Mouse (Mus musculus): ENCODE data around the gene Celf5. TPM values are rescaled to one million over a fixed set of nuclear protein-coding genes. Genes with fewer than 3 reads are reported as not detected.

Gene Celf5
- polyA plus RNA-seq, 1 experiment from 2014 or later: 1.4 TPM

- Histone ChIP-seq H3K4me2 (ENCODE audit: low read depth, low read length) (no peak overlapping the region), H3K4me1 (ENCODE audit: control insufficient read depth, insufficient read depth, low read length) (peaks cover 78% of the 10 kb centered on the region), H3K9me3 (ENCODE audit: control insufficient read depth, low read length) (no peaks in the 10 kb centered on the region), H3K4me3 (ENCODE audit: low read length) (no peak overlapping the region), H3K36me3 (ENCODE audit: control insufficient read depth, insufficient read depth, low read length) (peaks cover 14% of the 10 kb centered on the region), H3K27me3 (replicated peaks; ENCODE audit: control insufficient read depth, insufficient read depth, low read length) (peaks cover 4% of the 10 kb centered on the region; the same call in 1 of the 2 replicates), H3K9ac (ENCODE audit: low read depth, low read length) (no peak overlapping the region), H3K27ac (ENCODE audit: low read length) (peak overlapping the region; percentile 57)
- WGBS: 39% methylated on average over 8 of the region's 8 CpGs
- no peak for ATAC-seq
Measured at GRCm38 (mm10) chr10:81409330-81409729, 73.2 kb downstream of the Celf5 start.

Small RNA genes lying within 50 kb of the gene (microRNA-seq; reads per million reads assigned to microRNA genes)
- gene Gm25595: not detected
- gene Mir1191b: 0.68 reads per million

Other genes with a start within 250 kb of the Celf5 start
- 7.1 and 8.0 TPM in 2 replicates for gene Zfr2, start 249.6 kb downstream of the Celf5 start, polyA plus RNA-seq (2015; fragmentation: Nextera tagmentation; extraction: Ambion mirVana)
- 2.0 and 2.3 TPM in 2 replicates for gene Matk, start 229.8 kb downstream of the Celf5 start, polyA plus RNA-seq (2015; fragmentation: Nextera tagmentation; extraction: Ambion mirVana)
- gene Mrpl54, start 215.8 kb downstream of the Celf5 start, polyA plus RNA-seq (2015; fragmentation: Nextera tagmentation; extraction: Ambion mirVana): 240 and 249 TPM in 2 replicates
- 72.2 and 83.1 TPM in 2 replicates for gene Apba3, start 215.7 kb downstream of the Celf5 start, polyA plus RNA-seq (2015; fragmentation: Nextera tagmentation; extraction: Ambion mirVana)
- gene Tjp3, start 191.1 kb downstream of the Celf5 start, polyA plus RNA-seq (2015; fragmentation: Nextera tagmentation; extraction: Ambion mirVana): 53.2 and 56.6 TPM in 2 replicates
- gene Pip5k1c, start 189.7 kb downstream of the Celf5 start, polyA plus RNA-seq (2015; fragmentation: Nextera tagmentation; extraction: Ambion mirVana): 35.4 and 40.5 TPM in 2 replicates
- 28.7 and 29.0 TPM in 2 replicates for gene Cactin, start 161.6 kb downstream of the Celf5 start, polyA plus RNA-seq (2015; fragmentation: Nextera tagmentation; extraction: Ambion mirVana)
- 21.2 and 21.3 TPM in 2 replicates for gene Tbxa2r, start 154.0 kb downstream of the Celf5 start, polyA plus RNA-seq (2015; fragmentation: Nextera tagmentation; extraction: Ambion mirVana)
- 0.06 and 0.12 TPM in 2 replicates for gene Gipc3, start 139.4 kb downstream of the Celf5 start, polyA plus RNA-seq (2015; fragmentation: Nextera tagmentation; extraction: Ambion mirVana)
- gene Hmg20b, start 132.2 kb downstream of the Celf5 start, polyA plus RNA-seq (2015; fragmentation: Nextera tagmentation; extraction: Ambion mirVana): 69.0 and 71.4 TPM in 2 replicates
- gene Mfsd12, start 125.2 kb downstream of the Celf5 start, polyA plus RNA-seq (2015; fragmentation: Nextera tagmentation; extraction: Ambion mirVana): 21.6 and 32.4 TPM in 2 replicates
- gene 4930404N11Rik, start 116.9 kb downstream of the Celf5 start, polyA plus RNA-seq (2015; fragmentation: Nextera tagmentation; extraction: Ambion mirVana): 1.4 and 2.7 TPM in 2 replicates
- 73.2 and 78.7 TPM in 2 replicates for gene Fzr1, start 104.2 kb downstream of the Celf5 start, polyA plus RNA-seq (2015; fragmentation: Nextera tagmentation; extraction: Ambion mirVana)
- gene Dohh, start 98.3 kb downstream of the Celf5 start, polyA plus RNA-seq (2015; fragmentation: Nextera tagmentation; extraction: Ambion mirVana): 102 and 109 TPM in 2 replicates
- gene Gm48551, start 98.2 kb downstream of the Celf5 start, polyA plus RNA-seq (2015; fragmentation: Nextera tagmentation; extraction: Ambion mirVana): 2.9 and 3.7 TPM in 2 replicates
- 0.55 and 1.8 TPM in 2 replicates for gene Gm48552, start 93.7 kb downstream of the Celf5 start, polyA plus RNA-seq (2015; fragmentation: Nextera tagmentation; extraction: Ambion mirVana)
- 426 and 504 TPM in 2 replicates for gene Smim24, start 89.7 kb downstream of the Celf5 start, polyA plus RNA-seq (2015; fragmentation: Nextera tagmentation; extraction: Ambion mirVana)
- gene Nfic, start 27.1 kb downstream of the Celf5 start, polyA plus RNA-seq (2015; fragmentation: Nextera tagmentation; extraction: Ambion mirVana): 49.8 and 55.8 TPM in 2 replicates
- 126 and 137 TPM in 2 replicates for gene Ncln, start 13.7 kb upstream of the Celf5 start, polyA plus RNA-seq (2015; fragmentation: Nextera tagmentation; extraction: Ambion mirVana)
- 0.86 and 0.99 TPM in 2 replicates for gene S1pr4, start 17.4 kb upstream of the Celf5 start, polyA plus RNA-seq (2015; fragmentation: Nextera tagmentation; extraction: Ambion mirVana)
- gene Gna15, start 41.5 kb upstream of the Celf5 start, polyA plus RNA-seq (2015; fragmentation: Nextera tagmentation; extraction: Ambion mirVana): 1.1 and 1.5 TPM in 2 replicates
- 296 and 339 TPM in 2 replicates for gene Gna11, start 62.5 kb upstream of the Celf5 start, polyA plus RNA-seq (2015; fragmentation: Nextera tagmentation; extraction: Ambion mirVana)
- gene Aes, start 76.8 kb upstream of the Celf5 start, polyA plus RNA-seq (2015; fragmentation: Nextera tagmentation; extraction: Ambion mirVana): 473 and 518 TPM in 2 replicates
- gene Tle2, start 91.9 kb upstream of the Celf5 start, polyA plus RNA-seq (2015; fragmentation: Nextera tagmentation; extraction: Ambion mirVana): 12.6 and 13.6 TPM in 2 replicates
- 21.0 and 22.7 TPM in 2 replicates for gene Tle6, start 118.4 kb upstream of the Celf5 start, polyA plus RNA-seq (2015; fragmentation: Nextera tagmentation; extraction: Ambion mirVana)
- 0.61 and 1.2 TPM in 2 replicates for gene BC025920, start 123.6 kb upstream of the Celf5 start, polyA plus RNA-seq (2015; fragmentation: Nextera tagmentation; extraction: Ambion mirVana)
- gene Sirt6, start 145.1 kb upstream of the Celf5 start, polyA plus RNA-seq (2015; fragmentation: Nextera tagmentation; extraction: Ambion mirVana): 29.3 and 29.5 TPM in 2 replicates
- gene Ankrd24, start 145.8 kb upstream of the Celf5 start, polyA plus RNA-seq (2015; fragmentation: Nextera tagmentation; extraction: Ambion mirVana): 8.2 and 8.7 TPM in 2 replicates
- 3.3 and 3.6 TPM in 2 replicates for gene Gm10778, start 166.3 kb upstream of the Celf5 start, polyA plus RNA-seq (2015; fragmentation: Nextera tagmentation; extraction: Ambion mirVana)
- 9.6 and 11.3 TPM in 2 replicates for gene Zfp433, start 222.1 kb upstream of the Celf5 start, polyA plus RNA-seq (2015; fragmentation: Nextera tagmentation; extraction: Ambion mirVana)